Mouse (Mus musculus): ENCODE data around the gene Gmnn. TPM values are rescaled to one million over a fixed set of nuclear protein-coding genes. Genes with fewer than 3 reads are reported as not detected.

Gmnn gene
- polyA plus RNA-seq (2012; fragmentation: generic; extraction: Trizol), result 10 to 100 TPM; 11.6 to 17.1 TPM

DNA sequence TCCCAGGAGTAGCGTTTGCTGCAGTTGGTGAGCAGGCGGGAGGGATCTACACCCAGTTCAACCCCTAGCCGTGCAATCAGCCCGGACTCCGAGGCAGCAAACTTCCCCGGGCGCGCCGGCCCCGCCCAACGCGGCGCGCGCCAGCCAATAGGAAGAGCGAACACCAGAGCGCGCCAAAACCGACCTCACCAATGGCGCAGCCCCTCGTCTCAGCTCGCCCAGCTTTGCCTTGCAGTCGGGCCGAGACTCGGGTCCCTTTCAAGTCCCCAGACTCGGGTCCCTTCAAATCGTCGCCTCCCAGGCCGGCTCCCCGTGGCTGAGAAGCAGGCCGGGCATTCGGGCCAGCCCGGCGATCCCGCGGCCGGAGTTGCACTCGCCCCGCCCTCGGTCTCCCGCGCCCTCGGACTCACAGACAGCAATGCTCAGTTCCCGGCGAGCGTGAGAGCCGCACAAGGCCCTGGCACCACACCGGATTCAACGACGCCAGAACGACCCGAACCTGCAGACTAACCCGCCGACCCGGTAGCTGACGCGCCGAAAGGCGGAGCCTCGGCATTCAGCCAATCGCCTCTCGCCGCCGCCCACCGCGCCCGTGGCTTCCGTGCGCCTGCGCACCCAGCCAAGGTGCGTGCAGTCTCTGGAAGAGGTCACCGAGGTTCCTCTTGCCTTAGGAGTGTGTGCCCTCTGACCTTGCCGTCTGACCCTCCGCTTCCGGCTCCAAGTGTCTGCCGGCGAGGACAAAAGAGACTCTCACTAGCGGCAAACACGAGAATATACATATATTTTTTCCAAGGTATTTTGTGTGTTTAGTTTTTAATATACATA lies at the start of gene Gmnn:
Gmnn (minus strand) TSS at position 521 of the 825 bp plus-strand sequence.

DNA sequence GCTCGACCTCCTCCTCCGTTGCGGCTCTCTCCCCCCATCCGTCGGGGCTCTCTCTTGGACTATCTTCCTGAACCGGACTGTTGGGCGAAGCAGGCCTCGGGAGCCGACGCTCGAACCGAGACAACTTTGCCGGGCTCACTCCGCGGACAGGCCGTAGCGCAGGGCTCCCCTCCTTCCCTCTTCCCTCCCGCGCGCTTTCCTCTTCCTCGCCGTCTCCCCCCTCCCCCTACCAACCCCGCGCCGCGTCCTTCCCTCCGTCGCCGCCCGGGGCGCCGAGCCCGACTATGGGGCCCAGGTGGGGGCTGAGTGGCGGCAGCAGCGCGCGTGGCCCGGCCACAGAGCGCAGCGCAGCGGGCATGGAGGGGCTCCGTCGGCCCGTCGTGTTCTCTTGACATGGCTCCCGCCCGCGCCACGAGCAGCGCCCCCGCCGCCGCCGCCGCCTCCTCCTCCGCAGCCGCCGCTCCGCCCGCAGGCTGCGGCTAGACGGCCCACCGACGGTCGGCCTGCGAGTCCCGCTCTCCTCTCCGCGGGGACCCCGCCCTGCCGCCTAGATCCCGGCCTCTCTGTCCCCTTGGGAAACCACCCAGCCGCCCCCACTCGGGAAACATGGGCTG lies 39.7 kb upstream of the Gmnn start, which contains the start of gene BC005537:
BC005537 (plus strand) TSS at position 350 of the 614 bp plus-strand sequence.

GRCm38 (mm10) chr13:24741028-24741427 lies 20.7 kb downstream of the Gmnn start, which contains the start of gene Armh2:
Gene Armh2, plus strand, starts transcription at chr13:24741232.

Other genes starting within 250 kb of the Gmnn start
- under 1 TPM; 0.13 to 0.32 TPM for gene Ripor2, start 179.7 kb downstream of the Gmnn start, polyA plus RNA-seq (2012; fragmentation: generic; extraction: Trizol)
- gene Armh2, start 20.7 kb downstream of the Gmnn start, polyA plus RNA-seq (2012; fragmentation: generic; extraction: Trizol), result not detected
- 10 to 100 TPM in 1 of 2 experiments, 1 to 10 TPM in 1; 5.9 to 46.2 TPM for gene BC005537, start 39.7 kb upstream of the Gmnn start, polyA plus RNA-seq (2012; fragmentation: generic; extraction: Trizol)
- gene Acot13, start 69.6 kb upstream of the Gmnn start, polyA plus RNA-seq (2012; fragmentation: generic; extraction: Trizol), result 10 to 100 TPM; 15.9 to 78.4 TPM
- gene Tdp2, start 69.8 kb upstream of the Gmnn start, polyA plus RNA-seq (2012; fragmentation: generic; extraction: Trizol), result 1 to 10 TPM; 1.1 to 6.0 TPM
- gene D130043K22Rik, start 83.2 kb upstream of the Gmnn start, polyA plus RNA-seq (2012; fragmentation: generic; extraction: Trizol), result under 1 TPM in 1 of 2 experiments, not detected in 1; 0.04 TPM
- gene Aldh5a1, start 175.7 kb upstream of the Gmnn start, polyA plus RNA-seq (2012; fragmentation: generic; extraction: Trizol), result 1 to 10 TPM in 1 of 2 experiments, under 1 TPM in 1; 0.97 to 2.0 TPM
- under 1 TPM; 0.01 to 0.83 TPM for gene Gpld1, start 181.2 kb upstream of the Gmnn start, polyA plus RNA-seq (2012; fragmentation: generic; extraction: Trizol)